Mouse (Mus musculus): ENCODE data around the gene Ccnf. TPM values are rescaled to one million over a fixed set of nuclear protein-coding genes. Genes with fewer than 3 reads are reported as not detected.

Ccnf gene
- polyA plus RNA-seq, 1 experiment = 38.1 TPM

DNA sequence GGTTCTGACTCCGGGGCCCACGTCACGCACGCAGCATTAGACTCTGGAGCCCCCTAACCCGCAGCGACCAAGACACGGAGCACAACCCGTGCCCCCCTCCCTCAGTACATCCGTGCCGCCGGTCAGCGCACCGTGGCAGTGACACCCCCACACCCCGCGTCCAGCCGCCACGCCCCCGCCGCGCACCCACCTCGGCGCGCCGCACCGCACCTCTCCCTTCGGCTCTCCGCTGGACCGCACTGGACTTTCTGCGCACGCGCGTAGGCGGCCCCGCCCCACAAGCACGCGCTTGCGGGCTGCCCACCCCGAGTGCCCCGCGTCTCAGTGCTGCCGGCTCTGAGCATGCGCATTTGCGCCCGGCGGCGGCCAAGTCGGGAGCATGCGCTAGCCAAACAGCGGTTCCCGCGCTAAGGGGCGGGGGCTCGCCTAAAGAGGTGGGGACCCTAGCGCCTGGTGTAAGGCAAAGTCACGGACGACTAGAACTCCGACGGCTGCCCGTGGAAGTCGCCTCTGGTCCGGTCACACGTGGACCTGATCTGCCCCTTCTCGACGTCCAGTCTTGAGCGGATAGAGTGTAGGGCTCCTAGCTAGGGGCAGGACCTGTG, 45.9 kb downstream of the Ccnf start, which contains the start of gene Tbc1d24:
TSS of gene Tbc1d24 (minus strand) at position 279 of the 605 bp plus-strand sequence.
- H3ac ChIP-seq (ENCODE audit: control insufficient read depth, insufficient read length, low read depth) = peak within 1 kb of the TSS; percentile 76
- H3K36me3 ChIP-seq (ENCODE audit: control insufficient read depth, insufficient read depth) = no peaks in the 10 kb centered on the region

DNA sequence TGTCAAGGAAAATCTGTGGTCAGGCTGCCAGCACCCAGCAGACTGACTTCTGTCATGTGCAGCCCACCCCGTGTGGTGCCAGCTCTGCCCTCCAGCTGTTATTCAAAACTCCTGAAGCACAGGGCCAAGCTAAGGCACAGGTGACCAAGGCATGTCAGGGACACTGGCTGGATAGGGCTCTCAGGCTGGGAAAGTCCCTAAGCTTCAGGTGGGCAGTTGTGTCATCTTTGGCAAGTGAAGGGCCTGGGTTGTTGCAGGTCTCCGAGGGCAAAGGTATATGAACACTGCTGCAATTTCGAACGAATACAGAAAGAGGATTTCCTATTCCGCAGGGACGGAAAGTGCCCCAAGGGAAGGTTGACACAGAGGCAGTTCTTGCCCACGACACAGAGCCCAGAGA, 46.4 kb downstream of the Ccnf start:
- Histone ChIP-seq H3K36me3 (ENCODE audit: control insufficient read depth, insufficient read depth) (no peaks in the 10 kb centered on the region), H3ac (ENCODE audit: control insufficient read depth, insufficient read length, low read depth) (peak overlapping the region; percentile 76), H3K27me3 (ENCODE audit: control insufficient read depth, insufficient read depth, insufficient read length) (no peaks in the 10 kb centered on the region), H3K79me3 (ENCODE audit: low read depth) (no peaks in the 10 kb centered on the region), H3K79me2 (ENCODE audit: control insufficient read depth, insufficient read depth) (no peaks in the 10 kb centered on the region), H3K4me3 (ENCODE audit: insufficient read depth, poor library complexity, severe bottlenecking) (peak overlapping the region; percentile 40)
- TF ChIP-seq MYOD1 (IDR thresholded peaks at IDR 0.05; ENCODE audit: control insufficient read depth, insufficient read length, low read depth) (no peak), CTCF (IDR thresholded peaks at IDR 0.05; ENCODE audit: control insufficient read depth, insufficient read depth, insufficient read length) (no peak), CEBPB (IDR thresholded peaks at IDR 0.05; ENCODE audit: low read depth) (no peak), FOSL1 (IDR thresholded peaks at IDR 0.05; ENCODE audit: insufficient read depth, low read length, poor library complexity, severe bottlenecking) (no peak), MAX (IDR thresholded peaks at IDR 0.05) (no peak), USF1 (IDR thresholded peaks at IDR 0.05; ENCODE audit: low read depth) (no peak), MYOG (IDR thresholded peaks at IDR 0.05; ENCODE audit: control insufficient read depth, extremely low read depth, insufficient read length) (no peak)

More for the DNA sequence above, 45.9 kb downstream of the Ccnf start, which contains the start of gene Tbc1d24:
- peak within 1 kb of the TSS; percentile 40 for H3K4me3 ChIP-seq (ENCODE audit: insufficient read depth, poor library complexity, severe bottlenecking)
- no peaks in the 10 kb centered on the region for H3K79me2 ChIP-seq (ENCODE audit: control insufficient read depth, insufficient read depth)
- no peak for TF ChIP-seq FOSL1 (IDR thresholded peaks at IDR 0.05; ENCODE audit: insufficient read depth, low read length, poor library complexity, severe bottlenecking)
- peak; percentile 91 for TF ChIP-seq MAX (IDR thresholded peaks at IDR 0.05)
- H3K27me3 ChIP-seq (ENCODE audit: control insufficient read depth, insufficient read depth, insufficient read length) = no peaks in the 10 kb centered on the region
- H3K79me3 ChIP-seq (ENCODE audit: low read depth) = no peaks in the 10 kb centered on the region

DNA sequence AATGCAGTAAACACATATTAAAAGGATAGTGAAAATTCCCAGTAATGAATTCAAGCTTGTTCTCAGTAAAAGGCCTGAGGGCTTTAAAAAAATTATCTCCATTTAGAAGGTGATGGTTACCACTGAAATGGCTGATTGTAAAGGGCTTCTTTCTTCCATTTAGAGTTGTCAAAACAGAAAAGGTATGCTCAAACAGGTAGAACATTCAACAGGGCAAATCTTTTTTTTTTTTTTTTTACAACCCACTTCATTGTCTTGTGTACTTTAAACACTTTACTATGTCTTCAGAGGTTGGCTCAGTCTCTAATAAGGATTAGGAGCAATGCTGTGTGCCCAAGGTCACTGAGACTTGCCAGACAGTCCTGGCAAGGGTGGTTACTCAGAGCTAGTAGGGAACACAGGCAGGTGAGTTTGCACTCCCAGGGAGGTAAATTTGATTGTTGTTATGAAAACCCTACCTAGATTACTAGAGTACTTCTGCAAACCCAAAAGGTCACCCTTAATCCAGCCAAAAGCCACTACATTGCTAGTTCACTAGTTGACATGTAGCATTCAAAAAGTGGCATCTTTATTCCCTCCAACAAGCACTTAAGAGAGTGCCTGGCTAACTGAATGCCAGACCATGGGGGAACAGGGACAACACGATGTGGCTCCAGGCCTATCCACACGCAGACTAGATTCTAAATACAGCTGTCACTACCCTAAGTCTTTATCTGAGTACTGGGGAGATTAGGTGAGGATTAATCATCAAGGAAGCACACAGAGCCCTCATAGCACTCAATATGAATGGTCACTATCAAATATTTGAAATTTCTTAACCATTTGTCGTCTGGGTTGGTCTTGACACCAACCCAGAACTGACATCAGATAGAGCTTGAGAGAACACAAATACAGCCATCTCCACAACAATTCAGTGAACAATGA, 47.4 kb downstream of the Ccnf start:
- Histone ChIP-seq H3K27me3 (ENCODE audit: control insufficient read depth, insufficient read depth, insufficient read length) (no peaks in the 10 kb centered on the region), H3K36me3 (ENCODE audit: control insufficient read depth, insufficient read depth) (no peaks in the 10 kb centered on the region), H3K79me3 (ENCODE audit: low read depth) (no peaks in the 10 kb centered on the region), H3K4me3 (ENCODE audit: insufficient read depth, poor library complexity, severe bottlenecking) (no peak overlapping the region), H3ac (ENCODE audit: control insufficient read depth, insufficient read length, low read depth) (no peak overlapping the region), H3K79me2 (ENCODE audit: control insufficient read depth, insufficient read depth) (no peaks in the 10 kb centered on the region)
- TF ChIP-seq CEBPB (IDR thresholded peaks at IDR 0.05; ENCODE audit: low read depth) (no peak), USF1 (IDR thresholded peaks at IDR 0.05; ENCODE audit: low read depth) (no peak), CTCF (IDR thresholded peaks at IDR 0.05; ENCODE audit: control insufficient read depth, insufficient read depth, insufficient read length) (no peak), MAX (IDR thresholded peaks at IDR 0.05) (no peak), MYOD1 (IDR thresholded peaks at IDR 0.05; ENCODE audit: control insufficient read depth, insufficient read length, low read depth) (no peak), MYOG (IDR thresholded peaks at IDR 0.05; ENCODE audit: control insufficient read depth, extremely low read depth, insufficient read length) (no peak), FOSL1 (IDR thresholded peaks at IDR 0.05; ENCODE audit: insufficient read depth, low read length, poor library complexity, severe bottlenecking) (no peak)

DNA sequence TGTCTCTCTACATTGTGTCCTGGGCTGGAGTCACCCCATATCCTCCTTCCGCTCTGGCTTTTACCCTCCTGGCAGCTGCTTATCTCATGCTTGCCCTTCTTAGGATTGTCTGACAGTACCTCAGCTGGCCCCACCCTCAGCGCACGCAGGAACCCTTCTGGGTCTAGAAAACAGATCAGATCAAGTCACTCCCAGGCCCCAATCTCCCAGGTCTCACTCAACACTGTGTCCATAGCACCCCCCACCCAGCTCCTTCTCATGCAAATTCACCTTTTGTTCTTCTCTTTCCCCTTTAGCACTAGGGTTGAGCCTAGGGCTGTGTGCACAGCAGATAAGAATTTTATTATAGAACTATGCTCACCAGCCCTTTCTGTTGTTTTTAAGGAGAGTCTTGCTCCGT, 48.2 kb downstream of the Ccnf start:
- H3ac ChIP-seq (ENCODE audit: control insufficient read depth, insufficient read length, low read depth) = no peak overlapping the region
- no peaks in the 10 kb centered on the region for H3K36me3 ChIP-seq (ENCODE audit: control insufficient read depth, insufficient read depth)
- TF ChIP-seq CTCF (IDR thresholded peaks at IDR 0.05; ENCODE audit: control insufficient read depth, insufficient read depth, insufficient read length) = no peak
- no peak for TF ChIP-seq MYOG (IDR thresholded peaks at IDR 0.05; ENCODE audit: control insufficient read depth, extremely low read depth, insufficient read length)
- no peak for TF ChIP-seq CEBPB (IDR thresholded peaks at IDR 0.05; ENCODE audit: low read depth)
- no peak for TF ChIP-seq MAX (IDR thresholded peaks at IDR 0.05)
- no peak for TF ChIP-seq MYOD1 (IDR thresholded peaks at IDR 0.05; ENCODE audit: control insufficient read depth, insufficient read length, low read depth)
- TF ChIP-seq FOSL1 (IDR thresholded peaks at IDR 0.05; ENCODE audit: insufficient read depth, low read length, poor library complexity, severe bottlenecking) = no peak
- TF ChIP-seq USF1 (IDR thresholded peaks at IDR 0.05; ENCODE audit: low read depth) = no peak
- no peaks in the 10 kb centered on the region for H3K79me2 ChIP-seq (ENCODE audit: control insufficient read depth, insufficient read depth)
- H3K27me3 ChIP-seq (ENCODE audit: control insufficient read depth, insufficient read depth, insufficient read length) = no peaks in the 10 kb centered on the region
- no peak overlapping the region for H3K4me3 ChIP-seq (ENCODE audit: insufficient read depth, poor library complexity, severe bottlenecking)
- H3K79me3 ChIP-seq (ENCODE audit: low read depth) = no peaks in the 10 kb centered on the region

DNA sequence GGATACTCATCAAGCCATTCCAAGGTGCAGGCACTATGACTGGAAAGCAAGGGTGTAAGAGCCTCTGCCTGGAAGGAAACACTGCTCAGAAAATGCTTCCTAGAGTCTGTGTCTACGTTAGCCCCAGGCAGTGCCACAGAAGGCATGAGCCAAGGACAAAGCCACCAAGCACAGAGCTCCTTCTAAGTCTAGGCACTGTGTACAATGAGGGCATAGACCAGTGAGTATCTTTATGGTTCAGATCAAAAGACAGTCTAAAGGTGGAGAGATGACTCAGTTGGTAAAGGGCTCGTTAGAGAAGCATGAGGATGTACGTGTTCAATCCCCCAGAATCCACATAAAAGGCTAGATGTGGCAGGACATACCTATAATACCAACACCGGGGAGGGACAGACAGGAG, 50.2 kb downstream of the Ccnf start:
- H3K79me3 ChIP-seq (ENCODE audit: low read depth) = no peaks in the 10 kb centered on the region
- H3K4me3 ChIP-seq (ENCODE audit: insufficient read depth, poor library complexity, severe bottlenecking) = no peak overlapping the region
- no peaks in the 10 kb centered on the region for H3K36me3 ChIP-seq (ENCODE audit: control insufficient read depth, insufficient read depth)
- H3ac ChIP-seq (ENCODE audit: control insufficient read depth, insufficient read length, low read depth) = no peak overlapping the region
- H3K27me3 ChIP-seq (ENCODE audit: control insufficient read depth, insufficient read depth, insufficient read length) = no peaks in the 10 kb centered on the region
- TF ChIP-seq CTCF (IDR thresholded peaks at IDR 0.05; ENCODE audit: control insufficient read depth, insufficient read depth, insufficient read length) (no peak), CEBPB (IDR thresholded peaks at IDR 0.05; ENCODE audit: low read depth) (no peak), MAX (IDR thresholded peaks at IDR 0.05) (no peak), USF1 (IDR thresholded peaks at IDR 0.05; ENCODE audit: low read depth) (no peak), MYOG (IDR thresholded peaks at IDR 0.05; ENCODE audit: control insufficient read depth, extremely low read depth, insufficient read length) (no peak), MYOD1 (IDR thresholded peaks at IDR 0.05; ENCODE audit: control insufficient read depth, insufficient read length, low read depth) (no peak), FOSL1 (IDR thresholded peaks at IDR 0.05; ENCODE audit: insufficient read depth, low read length, poor library complexity, severe bottlenecking) (no peak)
- H3K79me2 ChIP-seq (ENCODE audit: control insufficient read depth, insufficient read depth) = no peaks in the 10 kb centered on the region
